Comparison of ENCODE assay signal across 22 mouse cellular contexts in the genomic region with DNA sequence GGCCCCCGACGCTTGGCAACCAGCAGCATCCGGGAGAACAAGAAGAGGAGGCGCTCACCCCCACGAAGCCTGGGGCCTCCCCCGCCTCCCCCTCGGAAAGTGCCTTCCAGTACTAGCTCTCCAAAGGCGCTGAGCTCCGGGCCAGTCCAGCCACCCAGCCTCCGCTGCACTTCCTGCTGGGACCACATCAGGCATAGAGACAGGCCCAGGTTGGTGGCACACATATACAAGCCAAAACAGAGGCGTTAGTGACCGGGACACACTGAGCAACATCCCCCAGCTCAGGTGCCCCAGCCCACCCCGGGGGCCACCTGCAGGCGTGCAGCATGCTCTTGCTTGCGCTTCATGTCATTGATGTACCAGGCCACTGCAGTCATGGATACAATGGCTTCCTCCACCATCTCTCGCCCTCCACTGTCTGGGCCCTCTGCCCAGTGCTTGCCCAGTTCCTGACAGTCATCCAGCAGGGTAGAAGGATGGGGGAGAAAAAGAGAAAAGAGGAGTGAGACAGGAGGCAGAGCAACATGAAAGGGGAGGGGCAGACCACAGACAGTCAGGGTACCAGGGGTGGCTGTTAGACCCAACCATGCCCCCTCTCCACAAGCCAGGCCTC. TPM values are rescaled to one million over a fixed set of nuclear protein-coding genes. Genes with fewer than 3 reads are reported as not detected.
DNase-seq lines count a peak whose midpoint lies in the region; ATAC-seq lines count a peak whose summit lies in the region.
"Had no signal": no experiment of that assay in that cellular context is flagged by ENCODE, and none has a peak within 500 bp of the region (broad histone marks: within the 10 kb centered on the region; RNA-seq: fewer than 3 reads in every experiment).

No protein-coding gene starts in this region.

- no peak overlapping the region for H3K27ac ChIP-seq in forebrain, embryonic 10.5 days
- H3K27ac ChIP-seq in forebrain, embryonic 12.5 days: no peak overlapping the region
- no peak overlapping the region for H3K27ac ChIP-seq in hindbrain, embryonic 10.5 days
- H3K27ac ChIP-seq in hindbrain, embryonic 14.5 days: no peak overlapping the region
- H3K27ac ChIP-seq in midbrain, embryonic 12.5 days (replicated peaks): no peak overlapping the region
- H3K27ac ChIP-seq in midbrain, embryonic 11.5 days (ENCODE audit: low read depth, low read length): no peak overlapping the region
- no peak overlapping the region for H3K27ac ChIP-seq in embryonic facial prominence, embryonic 13.5 days
- H3K27ac ChIP-seq: layer of hippocampus, adult 2 months; liver, embryonic 13.5 days; neural tube, embryonic 13.5 days; stomach, embryonic 15.5 days had no signal

- H3K9me3 ChIP-seq in forebrain, embryonic 10.5 days: no peaks in the 10 kb centered on the region
- no peaks in the 10 kb centered on the region for H3K9me3 ChIP-seq in forebrain, embryonic 12.5 days
- no peaks in the 10 kb centered on the region for H3K9me3 ChIP-seq in hindbrain, embryonic 10.5 days
- no peaks in the 10 kb centered on the region for H3K9me3 ChIP-seq in hindbrain, embryonic 14.5 days (ENCODE audit: control insufficient read depth, low read length)
- no peaks in the 10 kb centered on the region for H3K9me3 ChIP-seq in midbrain, embryonic 12.5 days
- no peaks in the 10 kb centered on the region for H3K9me3 ChIP-seq in midbrain, embryonic 11.5 days (ENCODE audit: control insufficient read depth, low read length)
- no peaks in the 10 kb centered on the region for H3K9me3 ChIP-seq in embryonic facial prominence, embryonic 13.5 days
- H3K9me3 ChIP-seq: liver, embryonic 13.5 days; neural tube, embryonic 13.5 days; stomach, embryonic 15.5 days had no signal

- no peak overlapping the region for H3K9ac ChIP-seq in forebrain, embryonic 12.5 days
- H3K9ac ChIP-seq in hindbrain, embryonic 14.5 days: no peak overlapping the region
- 0 out of 2 replicates have a peak overlapping the region, but pooled peaks have one; percentile 16 for H3K9ac ChIP-seq in midbrain, embryonic 12.5 days (replicated peaks)
- H3K9ac ChIP-seq in midbrain, embryonic 11.5 days (ENCODE audit: low read length): no peak overlapping the region
- 0 out of 2 replicates have a peak overlapping the region, but pooled peaks have one; percentile 21 for H3K9ac ChIP-seq in embryonic facial prominence, embryonic 13.5 days
- H3K9ac ChIP-seq: liver, embryonic 13.5 days; neural tube, embryonic 13.5 days; stomach, embryonic 15.5 days had no signal

- no peak overlapping the region for H3K4me2 ChIP-seq in forebrain, embryonic 12.5 days
- H3K4me2 ChIP-seq in hindbrain, embryonic 14.5 days (replicated peaks): no peak overlapping the region
- H3K4me2 ChIP-seq in midbrain, embryonic 12.5 days (replicated peaks): no peak overlapping the region
- no peak overlapping the region for H3K4me2 ChIP-seq in midbrain, embryonic 11.5 days
- no peak overlapping the region for H3K4me2 ChIP-seq in embryonic facial prominence, embryonic 13.5 days
- H3K4me2 ChIP-seq: liver, embryonic 13.5 days; neural tube, embryonic 13.5 days; stomach, embryonic 15.5 days had no signal

- peak overlapping the region; percentile 11; the same call in 1 of the 2 replicates for H3K4me3 ChIP-seq in forebrain, embryonic 10.5 days
- no peak overlapping the region for H3K4me3 ChIP-seq in forebrain, embryonic 12.5 days (replicated peaks)
- H3K4me3 ChIP-seq in hindbrain, embryonic 10.5 days: peak overlapping the region; percentile 16; the same call in 1 of the 2 replicates
- no peak overlapping the region for H3K4me3 ChIP-seq in hindbrain, embryonic 14.5 days (replicated peaks; ENCODE audit: low read length)
- H3K4me3 ChIP-seq in midbrain, embryonic 12.5 days: no peak overlapping the region
- H3K4me3 ChIP-seq in midbrain, embryonic 11.5 days (ENCODE audit: low read depth, low read length): no peak overlapping the region
- no peak overlapping the region for H3K4me3 ChIP-seq in embryonic facial prominence, embryonic 13.5 days
- H3K4me3 ChIP-seq: layer of hippocampus, adult 2 months; liver, embryonic 13.5 days; neural tube, embryonic 13.5 days; stomach, embryonic 15.5 days had no signal

- DNase-seq in forebrain, embryonic 10.5 days (ENCODE audit: extremely low spot score, low spot score): no peak
- no peak for DNase-seq in hindbrain, embryonic 10.5 days (ENCODE audit: low spot score)
- no peak for DNase-seq in hindbrain, embryonic 14.5 days (ENCODE audit: low spot score)
- DNase-seq in midbrain, embryonic 11.5 days (ENCODE audit: low spot score, missing footprints): no peak
- DNase-seq: adrenal gland, postnatal 25 days; cerebellum, adult 9-10 months; gastrocnemius, postnatal 10 days; heart, postnatal 4 days; liver, embryonic 13.5 days; lung, adult 2 months; lung, postnatal 36 days; right cerebral cortex, adult 18-20 months; right cerebral cortex, postnatal 4 days; thymus, postnatal 25 days had no signal

- H3K27me3 ChIP-seq in forebrain, embryonic 10.5 days (ENCODE audit: poor library complexity, severe bottlenecking): no peaks in the 10 kb centered on the region
- no peaks in the 10 kb centered on the region for H3K27me3 ChIP-seq in forebrain, embryonic 12.5 days
- H3K27me3 ChIP-seq in hindbrain, embryonic 10.5 days (ENCODE audit: insufficient read depth, poor library complexity, severe bottlenecking): no peaks in the 10 kb centered on the region
- no peaks in the 10 kb centered on the region for H3K27me3 ChIP-seq in hindbrain, embryonic 14.5 days (ENCODE audit: control insufficient read depth, insufficient read depth, low read length)
- H3K27me3 ChIP-seq in midbrain, embryonic 12.5 days: no peaks in the 10 kb centered on the region
- no peaks in the 10 kb centered on the region for H3K27me3 ChIP-seq in midbrain, embryonic 11.5 days (ENCODE audit: control insufficient read depth, insufficient read depth, low read length)
- H3K27me3 ChIP-seq in embryonic facial prominence, embryonic 13.5 days: no peaks in the 10 kb centered on the region
- H3K27me3 ChIP-seq: neural tube, embryonic 13.5 days; stomach, embryonic 15.5 days had no signal

- peaks cover 78% of the 10 kb centered on the region for H3K36me3 ChIP-seq in forebrain, embryonic 10.5 days (replicated peaks)
- H3K36me3 ChIP-seq in forebrain, embryonic 12.5 days (replicated peaks): peaks cover 71% of the 10 kb centered on the region
- H3K36me3 ChIP-seq in hindbrain, embryonic 10.5 days: peaks cover 77% of the 10 kb centered on the region
- H3K36me3 ChIP-seq in hindbrain, embryonic 14.5 days (replicated peaks; ENCODE audit: control insufficient read depth, insufficient read depth): peaks cover 48% of the 10 kb centered on the region
- peaks cover 68% of the 10 kb centered on the region for H3K36me3 ChIP-seq in midbrain, embryonic 12.5 days
- H3K36me3 ChIP-seq in midbrain, embryonic 11.5 days (ENCODE audit: control insufficient read depth, insufficient read depth, low read length): peaks cover 33% of the 10 kb centered on the region
- H3K36me3 ChIP-seq in embryonic facial prominence, embryonic 13.5 days: peaks cover 76% of the 10 kb centered on the region

- WGBS in forebrain, embryonic 10.5 days: 91% methylated on average over 16 of the region's 16 CpGs
- 95% methylated on average over 16 of the region's 16 CpGs for WGBS in forebrain, embryonic 12.5 days
- 91% methylated on average over 16 of the region's 16 CpGs for WGBS in hindbrain, embryonic 10.5 days
- 88% methylated on average over 16 of the region's 16 CpGs for WGBS in hindbrain, embryonic 14.5 days
- 91% methylated on average over 16 of the region's 16 CpGs for WGBS in midbrain, embryonic 12.5 days
- WGBS in midbrain, embryonic 11.5 days: 91% methylated on average over 16 of the region's 16 CpGs
- WGBS in embryonic facial prominence, embryonic 13.5 days: 93% methylated on average over 16 of the region's 16 CpGs

- no peak for ATAC-seq in forebrain, embryonic 12.5 days (ENCODE audit: low FRiP score)
- no peak for ATAC-seq in hindbrain, embryonic 14.5 days (ENCODE audit: low FRiP score)
- ATAC-seq in midbrain, embryonic 12.5 days (ENCODE audit: low FRiP score, low read depth): no peak
- ATAC-seq in midbrain, embryonic 11.5 days (ENCODE audit: low FRiP score): no peak
- ATAC-seq in embryonic facial prominence, embryonic 13.5 days (ENCODE audit: insufficient number of reproducible peaks, insufficient read depth, low FRiP score, low TSS enrichment, low read depth): no peak
- ATAC-seq: forebrain, embryonic 14.5 days; intestine, postnatal 0 days had no signal

- H3K4me1 ChIP-seq in forebrain, embryonic 10.5 days: peaks cover 34% of the 10 kb centered on the region
- H3K4me1 ChIP-seq in forebrain, embryonic 12.5 days: peaks cover 26% of the 10 kb centered on the region
- H3K4me1 ChIP-seq in hindbrain, embryonic 10.5 days (replicated peaks): peaks cover 37% of the 10 kb centered on the region
- H3K4me1 ChIP-seq in hindbrain, embryonic 14.5 days (replicated peaks; ENCODE audit: control insufficient read depth, insufficient read depth, low read length): peaks cover 15% of the 10 kb centered on the region
- peaks cover 25% of the 10 kb centered on the region for H3K4me1 ChIP-seq in midbrain, embryonic 12.5 days
- H3K4me1 ChIP-seq in midbrain, embryonic 11.5 days (ENCODE audit: control insufficient read depth, insufficient read depth, low read length): peaks cover 16% of the 10 kb centered on the region
- peaks cover 20% of the 10 kb centered on the region for H3K4me1 ChIP-seq in embryonic facial prominence, embryonic 13.5 days

RNA-seq across cellular contexts. Expression of gene Plekhg2, which starts 4.6 kb away (rescaled TPM):
- polyA plus RNA-seq in forebrain, embryonic 10.5 days (2016; fragmentation: Nextera tagmentation; extraction: Ambion mirVana): 75.5 and 84.4 TPM in 2 replicates
- 67.0 and 69.7 TPM in 2 replicates for polyA plus RNA-seq in forebrain, embryonic 12.5 days (2016; fragmentation: Nextera tagmentation; extraction: Ambion mirVana)
- 82.4 and 93.0 TPM in 2 replicates for polyA plus RNA-seq in hindbrain, embryonic 10.5 days (2016; fragmentation: Nextera tagmentation; extraction: Ambion mirVana)
- polyA plus RNA-seq in hindbrain, embryonic 14.5 days (2014; fragmentation: Nextera tagmentation; extraction: Ambion mirVana): 21.5 and 25.5 TPM in 2 replicates
- 71.6 and 78.6 TPM in 2 replicates for polyA plus RNA-seq in midbrain, embryonic 12.5 days (2016; fragmentation: Nextera tagmentation; extraction: Ambion mirVana)
- 36.1 and 39.4 TPM in 2 replicates for polyA plus RNA-seq in midbrain, embryonic 11.5 days (2014; fragmentation: Nextera tagmentation; extraction: Ambion mirVana)
- polyA plus RNA-seq in embryonic facial prominence, embryonic 13.5 days (2015; fragmentation: Nextera tagmentation; extraction: Ambion mirVana): 102 and 109 TPM in 2 replicates

RNA-seq across cellular contexts. Expression of gene Zfp36, which starts 12.3 kb away (rescaled TPM):
- polyA plus RNA-seq in forebrain, embryonic 10.5 days (2016; fragmentation: Nextera tagmentation; extraction: Ambion mirVana): 4.5 TPM in 2 replicates
- 5.1 and 5.5 TPM in 2 replicates for polyA plus RNA-seq in forebrain, embryonic 12.5 days (2016; fragmentation: Nextera tagmentation; extraction: Ambion mirVana)
- 5.3 and 5.8 TPM in 2 replicates for polyA plus RNA-seq in hindbrain, embryonic 10.5 days (2016; fragmentation: Nextera tagmentation; extraction: Ambion mirVana)
- 3.0 and 3.7 TPM in 2 replicates for polyA plus RNA-seq in hindbrain, embryonic 14.5 days (2014; fragmentation: Nextera tagmentation; extraction: Ambion mirVana)
- 4.9 and 5.4 TPM in 2 replicates for polyA plus RNA-seq in midbrain, embryonic 12.5 days (2016; fragmentation: Nextera tagmentation; extraction: Ambion mirVana)
- polyA plus RNA-seq in midbrain, embryonic 11.5 days (2014; fragmentation: Nextera tagmentation; extraction: Ambion mirVana): 3.3 and 3.5 TPM in 2 replicates
- polyA plus RNA-seq in embryonic facial prominence, embryonic 13.5 days (2015; fragmentation: Nextera tagmentation; extraction: Ambion mirVana): 9.7 and 11.0 TPM in 2 replicates

RNA-seq across cellular contexts. Expression of gene Rps16, which starts 17.3 kb away (rescaled TPM):
- 939 and 976 TPM in 2 replicates for polyA plus RNA-seq in forebrain, embryonic 10.5 days (2016; fragmentation: Nextera tagmentation; extraction: Ambion mirVana)
- 594 and 628 TPM in 2 replicates for polyA plus RNA-seq in forebrain, embryonic 12.5 days (2016; fragmentation: Nextera tagmentation; extraction: Ambion mirVana)
- 777 and 925 TPM in 2 replicates for polyA plus RNA-seq in hindbrain, embryonic 10.5 days (2016; fragmentation: Nextera tagmentation; extraction: Ambion mirVana)
- polyA plus RNA-seq in hindbrain, embryonic 14.5 days (2014; fragmentation: Nextera tagmentation; extraction: Ambion mirVana): 521 and 677 TPM in 2 replicates
- 544 and 582 TPM in 2 replicates for polyA plus RNA-seq in midbrain, embryonic 12.5 days (2016; fragmentation: Nextera tagmentation; extraction: Ambion mirVana)
- 740 and 824 TPM in 2 replicates for polyA plus RNA-seq in midbrain, embryonic 11.5 days (2014; fragmentation: Nextera tagmentation; extraction: Ambion mirVana)
- polyA plus RNA-seq in embryonic facial prominence, embryonic 13.5 days (2015; fragmentation: Nextera tagmentation; extraction: Ambion mirVana): 1,032 and 1,091 TPM in 2 replicates

RNA-seq across cellular contexts. Expression of gene Med29, which starts 24.7 kb away (rescaled TPM):
- 60.3 and 60.6 TPM in 2 replicates for polyA plus RNA-seq in forebrain, embryonic 10.5 days (2016; fragmentation: Nextera tagmentation; extraction: Ambion mirVana)
- 43.1 and 43.6 TPM in 2 replicates for polyA plus RNA-seq in forebrain, embryonic 12.5 days (2016; fragmentation: Nextera tagmentation; extraction: Ambion mirVana)
- polyA plus RNA-seq in hindbrain, embryonic 10.5 days (2016; fragmentation: Nextera tagmentation; extraction: Ambion mirVana): 62.9 and 65.0 TPM in 2 replicates
- polyA plus RNA-seq in hindbrain, embryonic 14.5 days (2014; fragmentation: Nextera tagmentation; extraction: Ambion mirVana): 39.2 and 44.5 TPM in 2 replicates
- 45.3 and 46.9 TPM in 2 replicates for polyA plus RNA-seq in midbrain, embryonic 12.5 days (2016; fragmentation: Nextera tagmentation; extraction: Ambion mirVana)
- polyA plus RNA-seq in midbrain, embryonic 11.5 days (2014; fragmentation: Nextera tagmentation; extraction: Ambion mirVana): 44.4 and 50.5 TPM in 2 replicates
- 40.5 and 53.5 TPM in 2 replicates for polyA plus RNA-seq in embryonic facial prominence, embryonic 13.5 days (2015; fragmentation: Nextera tagmentation; extraction: Ambion mirVana)

RNA-seq across cellular contexts. Expression of gene Paf1, which starts 25.0 kb away (rescaled TPM):
- 82.3 and 95.9 TPM in 2 replicates for polyA plus RNA-seq in forebrain, embryonic 10.5 days (2016; fragmentation: Nextera tagmentation; extraction: Ambion mirVana)
- polyA plus RNA-seq in forebrain, embryonic 12.5 days (2016; fragmentation: Nextera tagmentation; extraction: Ambion mirVana): 84.6 and 86.2 TPM in 2 replicates
- polyA plus RNA-seq in hindbrain, embryonic 10.5 days (2016; fragmentation: Nextera tagmentation; extraction: Ambion mirVana): 83.2 and 85.4 TPM in 2 replicates
- polyA plus RNA-seq in hindbrain, embryonic 14.5 days (2014; fragmentation: Nextera tagmentation; extraction: Ambion mirVana): 73.9 and 74.3 TPM in 2 replicates
- 83.2 and 86.0 TPM in 2 replicates for polyA plus RNA-seq in midbrain, embryonic 12.5 days (2016; fragmentation: Nextera tagmentation; extraction: Ambion mirVana)
- polyA plus RNA-seq in midbrain, embryonic 11.5 days (2014; fragmentation: Nextera tagmentation; extraction: Ambion mirVana): 72.8 and 83.8 TPM in 2 replicates
- polyA plus RNA-seq in embryonic facial prominence, embryonic 13.5 days (2015; fragmentation: Nextera tagmentation; extraction: Ambion mirVana): 80.5 and 89.6 TPM in 2 replicates

Comparison
In these comparisons a context has a peak if more than half of its experiments do, and no peak if none do; other contexts are left out.
1. H3K4me3 ChIP-seq: peak in forebrain, embryonic 10.5 days (single experiment) and hindbrain, embryonic 10.5 days (single experiment); none in forebrain, embryonic 12.5 days (single experiment), hindbrain, embryonic 14.5 days (single experiment), midbrain, embryonic 12.5 days (single experiment), midbrain, embryonic 11.5 days (single experiment) and embryonic facial prominence, embryonic 13.5 days (single experiment).
2. H3K9ac ChIP-seq: peak in midbrain, embryonic 12.5 days (single experiment) and embryonic facial prominence, embryonic 13.5 days (single experiment); none in forebrain, embryonic 12.5 days (single experiment), hindbrain, embryonic 14.5 days (single experiment) and midbrain, embryonic 11.5 days (single experiment).